Mouse (Mus musculus) liver, adult 2 months (tissue): Measurements from ENCODE around the gene Cchcr1. TPM values are rescaled to one million over a fixed set of nuclear protein-coding genes. Genes with fewer than 3 reads are reported as not detected.
"Not testable (repeated sequence)": the region's sequence is repeated elsewhere in the genome, so short reads cannot be mapped to it uniquely, and the experiment has no call there.

ENCODE experiments used
- DNase-seq: peaks from one replicate; pipeline ENCODE4 v3.0.0-alpha.2; 2011; ENCODE audit warnings: low read depth, low spot score; ENCODE audit errors: extremely low read depth
- H3K27ac ChIP-seq: fragments of 200-500 bp; replicated peaks from 2 replicates; pipeline ENCODE4 v1.5.1; 2012; ENCODE audit warnings: low read depth, mild to moderate bottlenecking, control low read depth, inconsistent platforms, low read length; ENCODE audit not compliant: insufficient read depth
- H3K27me3 ChIP-seq: fragments of 200-500 bp; 2 replicates; pipeline ENCODE4 v1.6.1; 2012; ENCODE audit warnings: mild to moderate bottlenecking, moderate library complexity, low read length, inconsistent platforms; ENCODE audit not compliant: control insufficient read depth, insufficient read depth
- H3K36me3 ChIP-seq: fragments of 200-500 bp; 2 replicates; pipeline ENCODE4 v1.6.1; 2012; ENCODE audit warnings: low read length, inconsistent platforms; ENCODE audit not compliant: control insufficient read depth, insufficient read depth
- H3K4me1 ChIP-seq: fragments of 200-500 bp; 2 replicates; pipeline ENCODE4 v1.6.1; 2011; ENCODE audit warnings: low read length; ENCODE audit not compliant: control insufficient read depth, insufficient read depth
- H3K4me3 ChIP-seq: fragments of 200-500 bp; 2 replicates; pipeline ENCODE4 v1.5.1; 2011; ENCODE audit warnings: low read depth, mild to moderate bottlenecking, control low read depth, low read length, moderate library complexity; ENCODE audit not compliant: insufficient read depth
- H3K79me2 ChIP-seq: fragments of 200-500 bp; 2 replicates; pipeline ENCODE4 v1.6.1; 2012; ENCODE audit warnings: inconsistent platforms, mild to moderate bottlenecking, low read length, moderate library complexity; ENCODE audit not compliant: control insufficient read depth, insufficient read depth
- H3K9ac ChIP-seq: fragments of 200-500 bp; 2 replicates; pipeline ENCODE4 v1.6.1; 2012; ENCODE audit warnings: low read depth, mild to moderate bottlenecking, control low read depth, inconsistent platforms, low read length
- CTCF ChIP-seq: fragments of 200-500 bp; IDR thresholded peaks from 2 replicates; pipeline ENCODE4 v1.5.1; 2011; ENCODE audit warnings: low read depth, low read length, control low read depth
- POLR2A ChIP-seq: fragments of 200-500 bp; IDR thresholded peaks from 2 replicates; pipeline ENCODE4 v1.6.1; 2011; ENCODE audit warnings: low read length, control low read depth; ENCODE audit not compliant: insufficient read depth; ENCODE audit errors: extremely low read depth
- WGBS: fragments of 180-500 bp; shearing (Covaris S2); methylation state at CpG from one replicate; pipeline ENCODE4 v1.1.7; 2018; 5-methylcytosine and 5-hydroxymethylcytosine counted together
- polyA plus RNA-seq: library from polyadenylated mRNA; depleted of rRNA; stranded (reverse); fragments of >200 nt; gene quantifications from 2 replicates; pipeline ENCODE4 v1.2.3, GENCODE M21; 2012
- total RNA-seq: library from RNA; depleted of rRNA; stranded (reverse); fragments of >200 nt; gene quantifications from 2 replicates; pipeline ENCODE4 v1.2.3, GENCODE M21; 2014

The Cchcr1 gene
- total and polyA plus RNA-seq, 2 experiments: 1.4 to 2.1 TPM

- 62% methylated on average over 5 of the region's 5 CpGs for WGBS
- H3K27ac ChIP-seq: no peak overlapping the region
- no peaks in the 10 kb centered on the region for H3K27me3 ChIP-seq
- TF ChIP-seq CTCF (no peak), POLR2A (no peak)
- no peaks in the 10 kb centered on the region for H3K79me2 ChIP-seq
- H3K4me1 ChIP-seq: no peaks in the 10 kb centered on the region
- no peak overlapping the region for H3K9ac ChIP-seq
- no peak overlapping the region for H3K4me3 ChIP-seq
- H3K36me3 ChIP-seq: no peaks in the 10 kb centered on the region
- DNase-seq: no peak
These were observed 13.1 kb upstream of the Cchcr1 start for GRCm38 (mm10) chr17:35503849-35504248.

- no peaks in the 10 kb centered on the region for H3K27me3 ChIP-seq
- DNase-seq: no peak
- no peak overlapping the region for H3K4me3 ChIP-seq
- H3K9ac ChIP-seq: no peak overlapping the region
- H3K27ac ChIP-seq: no peak overlapping the region
- H3K36me3 ChIP-seq: no peaks in the 10 kb centered on the region
- WGBS: 69% methylated on average over 8 of the region's 8 CpGs
- no peak for TF ChIP-seq CTCF
- no peak for TF ChIP-seq POLR2A
- no peaks in the 10 kb centered on the region for H3K4me1 ChIP-seq
- no peaks in the 10 kb centered on the region for H3K79me2 ChIP-seq
These were observed 12.0 kb upstream of the Cchcr1 start for GRCm38 (mm10) chr17:35504628-35505481.

- no peak within 1 kb of the TSS for H3K27ac ChIP-seq
- TF ChIP-seq POLR2A: no peak
- no peak for TF ChIP-seq CTCF
- no peaks in the 10 kb centered on the region for H3K27me3 ChIP-seq
- no peaks in the 10 kb centered on the region for H3K36me3 ChIP-seq
- H3K9ac ChIP-seq: no peak within 1 kb of the TSS
- H3K79me2 ChIP-seq: no peaks in the 10 kb centered on the region
- WGBS: 77% methylated on average over 13 of the region's 13 CpGs
- H3K4me3 ChIP-seq: no peak within 1 kb of the TSS
- H3K4me1 ChIP-seq: no peaks in the 10 kb centered on the region
- no peak for DNase-seq
These were observed 11.1 kb upstream of the Cchcr1 start, which contains the start of gene Pou5f1 for GRCm38 (mm10) chr17:35505776-35506175. Gene Pou5f1, plus strand, starts transcription at chr17:35506018.

GRCm38 (mm10) chr17:35506881-35507280 lies 10.0 kb upstream of the Cchcr1 start:
- H3K4me3 ChIP-seq: no peak overlapping the region
- no peak overlapping the region for H3K27ac ChIP-seq
- no peaks in the 10 kb centered on the region for H3K36me3 ChIP-seq
- no peak overlapping the region for H3K9ac ChIP-seq
- TF ChIP-seq CTCF: no peak
- H3K79me2 ChIP-seq: no peaks in the 10 kb centered on the region
- H3K27me3 ChIP-seq: no peaks in the 10 kb centered on the region
- 57% methylated on average over 10 of the region's 10 CpGs for WGBS
- no peak for DNase-seq
- H3K4me1 ChIP-seq: no peaks in the 10 kb centered on the region

- Histone ChIP-seq H3K27me3 (no peaks in the 10 kb centered on the region), H3K27ac (no peak overlapping the region), H3K4me3 (no peak overlapping the region), H3K4me1 (no peaks in the 10 kb centered on the region), H3K9ac (no peak overlapping the region), H3K79me2 (no peaks in the 10 kb centered on the region), H3K36me3 (no peaks in the 10 kb centered on the region)
- TF ChIP-seq CTCF (no peak), POLR2A (no peak)
- WGBS: 45% methylated on average over 13 of the region's 13 CpGs
- no peak for DNase-seq
These were observed 9.2 kb upstream of the Cchcr1 start for GRCm38 (mm10) chr17:35507556-35508260.

GRCm38 (mm10) chr17:35508279-35508678 lies 8.6 kb upstream of the Cchcr1 start:
- DNase-seq, H3K79me2 ChIP-seq, H3K27ac ChIP-seq, H3K36me3 ChIP-seq, H3K4me3 ChIP-seq, H3K9ac ChIP-seq, H3K27me3 ChIP-seq, H3K4me1 ChIP-seq: not testable (repeated sequence)
- 63% methylated on average over 5 of the region's 5 CpGs for WGBS
